Mouse (Mus musculus) CH12.LX (cell line): ENCODE data around the gene Nmnat2. TPM values are rescaled to one million over a fixed set of nuclear protein-coding genes. Genes with fewer than 3 reads are reported as not detected.

Experiments used
- DNase-seq: peaks from one replicate; pipeline ENCODE4 v3.0.0-alpha.2; 2013; ENCODE audit errors: extremely low read depth
- H3K27ac ChIP-seq: 2 replicates; pipeline ENCODE4 v1.5.1; 2012; ENCODE audit warnings: low read depth, mild to moderate bottlenecking, control low read depth, moderate library complexity; ENCODE audit not compliant: insufficient read depth
- H3K27me3 ChIP-seq: replicated peaks from 2 replicates; pipeline ENCODE3; 2012; ENCODE audit warnings: inconsistent platforms
- H3K36me3 ChIP-seq, 2 experiments: replicated peaks in 1 of 2; 2 replicates each; pipeline versions ENCODE3 to v1.6.1; 2012; ENCODE audit warnings: inconsistent platforms in 1 of 2, low read length in 1 of 2, mild to moderate bottlenecking in 1 of 2, mixed read lengths in 1 of 2, moderate library complexity in 1 of 2; ENCODE audit not compliant: control insufficient read depth in 1 of 2, insufficient read depth in 1 of 2
- H3K4me1 ChIP-seq, 2 experiments: 2 replicates each; pipeline ENCODE4 v1.6.1; 2012; ENCODE audit warnings: inconsistent platforms in 1 of 2, moderate library complexity in 1 of 2; ENCODE audit not compliant: insufficient read depth in 2 of 2, control insufficient read depth in 1 of 2
- H3K4me2 ChIP-seq: 2 replicates; pipeline ENCODE4 v1.6.1; 2012; ENCODE audit warnings: low read depth, mild to moderate bottlenecking, control low read depth; ENCODE audit not compliant: poor library complexity, insufficient read depth, severe bottlenecking
- H3K4me3 ChIP-seq, 3 experiments: fragments of 150-350 bp in 1 of 3; sonication (generic) in 1 of 3; replicated peaks in 1 of 3; 2 replicates each; pipeline versions ENCODE3 to v1.5.1; 2011 to 2012; ENCODE audit warnings: low read depth in 2 of 3, low read length in 2 of 3, mild to moderate bottlenecking in 2 of 3, moderate library complexity in 2 of 3, control low read depth in 1 of 3, improper control_type of control experiment in 1 of 3, inconsistent platforms in 1 of 3, mixed read lengths in 1 of 3; ENCODE audit not compliant: poor library complexity in 1 of 3
- H3K79me2 ChIP-seq: replicated peaks from 2 replicates; pipeline ENCODE4 v1.6.1; 2012; ENCODE audit warnings: mild to moderate bottlenecking, moderate library complexity; ENCODE audit not compliant: control insufficient read depth, poor library complexity, insufficient read depth, severe bottlenecking; ENCODE audit errors: extremely low read depth
- H3K9ac ChIP-seq: 2 replicates; pipeline ENCODE4 v1.6.1; 2012; ENCODE audit warnings: low read depth, mild to moderate bottlenecking, control low read depth, moderate library complexity; ENCODE audit not compliant: insufficient read depth
- H3K9me3 ChIP-seq: replicated peaks from 2 replicates; pipeline ENCODE3; 2012; ENCODE audit warnings: low read length, inconsistent platforms, mixed read lengths
- CHD2 ChIP-seq: IDR thresholded peaks from 2 replicates; pipeline ENCODE4 v1.6.1; 2011; ENCODE audit warnings: low read length, improper control_type of control experiment
- CTCF ChIP-seq, 2 experiments: IDR thresholded peaks in 1 of 2; conservative IDR thresholded peaks in 1 of 2; 2 replicates each; pipeline ENCODE4 v1.5.1; 2011 to 2012; ENCODE audit warnings: low read depth in 2 of 2, low read length in 2 of 2, improper control_type of control experiment in 1 of 2, inconsistent platforms in 1 of 2, mild to moderate bottlenecking in 1 of 2, moderate library complexity in 1 of 2
- E2F4 ChIP-seq: IDR thresholded peaks from 2 replicates; pipeline ENCODE4 v1.6.1; 2011; ENCODE audit warnings: low read depth, low read length, improper control_type of control experiment; ENCODE audit not compliant: insufficient replicate concordance
- ELF1 ChIP-seq: IDR thresholded peaks from 2 replicates; pipeline ENCODE4 v1.6.1; 2014; ENCODE audit warnings: low read depth, mild to moderate bottlenecking, inconsistent platforms, low read length, improper control_type of control experiment
- HCFC1 ChIP-seq: IDR thresholded peaks from 2 replicates; pipeline ENCODE4 v1.6.1; 2012; ENCODE audit warnings: low read depth, mild to moderate bottlenecking, inconsistent platforms, low read length, improper control_type of control experiment
- IRF4 ChIP-seq: IDR thresholded peaks from 2 replicates; pipeline ENCODE4 v1.6.1; 2014; ENCODE audit warnings: low read depth, mild to moderate bottlenecking, inconsistent platforms, low read length, improper control_type of control experiment
- MAFK ChIP-seq: IDR thresholded peaks from 2 replicates; pipeline ENCODE4 v1.6.1; 2011; ENCODE audit warnings: low read length, improper control_type of control experiment; ENCODE audit not compliant: insufficient replicate concordance
- MAX ChIP-seq: IDR thresholded peaks from 2 replicates; pipeline ENCODE4 v1.6.1; 2011; ENCODE audit warnings: low read length, improper control_type of control experiment
- MEF2A ChIP-seq: IDR thresholded peaks from 2 replicates; pipeline ENCODE4 v1.6.1; 2014; ENCODE audit warnings: low read depth, mild to moderate bottlenecking, inconsistent platforms, low read length, improper control_type of control experiment, borderline replicate concordance
- NELFE ChIP-seq: IDR thresholded peaks from 2 replicates; pipeline ENCODE4 v1.6.1; 2011; ENCODE audit warnings: low read depth, low read length, improper control_type of control experiment
- NRF1 ChIP-seq: IDR thresholded peaks from 2 replicates; pipeline ENCODE4 v1.6.1; 2014; ENCODE audit warnings: low read depth, mild to moderate bottlenecking, inconsistent platforms, low read length, improper control_type of control experiment, moderate library complexity
- RAD21 ChIP-seq: IDR thresholded peaks from 2 replicates; pipeline ENCODE4 v1.6.1; 2011; ENCODE audit warnings: low read depth, mild to moderate bottlenecking, low read length, improper control_type of control experiment, moderate library complexity
- RCOR1 ChIP-seq: conservative IDR thresholded peaks from 2 replicates; pipeline ENCODE4 v1.6.1; 2012; ENCODE audit warnings: low read depth, mild to moderate bottlenecking, inconsistent platforms, low read length, improper control_type of control experiment
- SIN3A ChIP-seq: IDR thresholded peaks from 2 replicates; pipeline ENCODE4 v1.6.1; 2012; ENCODE audit warnings: low read length, improper control_type of control experiment, inconsistent platforms
- SMC3 ChIP-seq: IDR thresholded peaks from 2 replicates; pipeline ENCODE4 v1.6.1; 2011; ENCODE audit warnings: low read depth, low read length, improper control_type of control experiment
- TCF12 ChIP-seq: IDR thresholded peaks from 2 replicates; pipeline ENCODE4 v1.6.1; 2014; ENCODE audit warnings: low read depth, mild to moderate bottlenecking, inconsistent platforms, low read length, improper control_type of control experiment
- USF2 ChIP-seq: conservative IDR thresholded peaks from 2 replicates; pipeline ENCODE4 v1.6.1; 2011; ENCODE audit warnings: low read depth, low read length, improper control_type of control experiment
- ZC3H11A ChIP-seq: IDR thresholded peaks from 2 replicates; pipeline ENCODE4 v1.6.1; 2012; ENCODE audit warnings: low read depth, mild to moderate bottlenecking, inconsistent platforms, low read length, improper control_type of control experiment
- ZMIZ1 ChIP-seq: IDR thresholded peaks from 2 replicates; pipeline ENCODE4 v1.6.1; 2012; ENCODE audit warnings: low read depth, mild to moderate bottlenecking, inconsistent platforms, low read length, improper control_type of control experiment
- ZNF384 ChIP-seq: IDR thresholded peaks from 2 replicates; pipeline ENCODE4 v1.6.1; 2012; ENCODE audit warnings: low read depth, low read length, improper control_type of control experiment, inconsistent platforms
- dilution Hi-C: fragments of 300-500 bp; cut with MboI; formaldehyde crosslinking; loops from 2 replicates; pipeline ENCODE4 v1.14.3; 2020; ENCODE audit warnings: low sequenced_read_pairs; ENCODE audit not compliant: extremely low pct_unique_long_range_greater_than_20kb, extremely low pct_ligation_motif_present
- in situ Hi-C: fragments of 300-500 bp; cut with MboI; formaldehyde crosslinking; loops from 3 replicates; pipeline ENCODE4 v1.14.3; 2019; ENCODE audit warnings: low sequenced_read_pairs, low pct_ligation_motif_present, low pct_unique_long_range_greater_than_20kb, mixed read lengths
- polyA plus RNA-seq: library from polyadenylated mRNA; unstranded; fragments of >175 nt; gene quantifications from 2 replicates; pipeline ENCODE4 v1.2.1, GENCODE M21; 2012; ENCODE audit warnings: low read depth; ENCODE audit not compliant: insufficient read length
- total RNA-seq, 2 experiments: library from RNA; depleted of rRNA; stranded (reverse); fragments of 300-350 nt in 1 of 2; fragments of >200 nt in 1 of 2; gene quantifications; 2 replicates each; pipeline ENCODE4 v1.2.3; 2012 to 2014

The Nmnat2 gene
- 0.04 TPM in 1 of 2 replicates, not detected in the other for total RNA-seq (2012; rRNA removed)
- 0.07 and 0.09 TPM in 2 replicates for total RNA-seq (2014; rRNA removed)
- polyA plus RNA-seq = 0.09 and 0.29 TPM in 2 replicates

GRCm38 (mm10) chr1:152954821-152955523, at the start of gene Nmnat2:
Gene Nmnat2 (plus strand): TSS chr1:152954993.
- Histone ChIP-seq H3K79me2 (no peaks in the 10 kb centered on the region), H3K4me3 (no peak within 1 kb of the TSS), H3K27ac (no peak within 1 kb of the TSS), H3K9me3 (no peaks in the 10 kb centered on the region), H3K9ac (no peak within 1 kb of the TSS), H3K36me3 (no peaks in the 10 kb centered on the region), H3K4me2 (no peak within 1 kb of the TSS), H3K4me1 (no peaks in the 10 kb centered on the region), H3K27me3 (no peaks in the 10 kb centered on the region)
- no peak for DNase-seq
- dilution Hi-C loops = no loop called here
- in situ Hi-C loops = no loop called here
- TF ChIP-seq NELFE = no peak
- no peak for TF ChIP-seq SIN3A
- no peak for TF ChIP-seq ZNF384
- no peak for TF ChIP-seq ELF1
- TF ChIP-seq CTCF (conservative IDR thresholded peaks at IDR 0.05 in 1 of 2, IDR thresholded peaks at IDR 0.05 in 1 of 2; ENCODE audit: low read depth in 2 of 2, low read length in 2 of 2) = no peak
- TF ChIP-seq CHD2 = no peak
- TF ChIP-seq ZC3H11A = no peak
- TF ChIP-seq USF2 = no peak
- TF ChIP-seq TCF12 = no peak
- no peak for TF ChIP-seq E2F4
- no peak for TF ChIP-seq IRF4
- no peak for TF ChIP-seq ZMIZ1
- TF ChIP-seq RCOR1 = no peak
- no peak for TF ChIP-seq MAFK
- TF ChIP-seq NRF1 = no peak
- TF ChIP-seq MEF2A = no peak
- TF ChIP-seq HCFC1 = no peak

DNA sequence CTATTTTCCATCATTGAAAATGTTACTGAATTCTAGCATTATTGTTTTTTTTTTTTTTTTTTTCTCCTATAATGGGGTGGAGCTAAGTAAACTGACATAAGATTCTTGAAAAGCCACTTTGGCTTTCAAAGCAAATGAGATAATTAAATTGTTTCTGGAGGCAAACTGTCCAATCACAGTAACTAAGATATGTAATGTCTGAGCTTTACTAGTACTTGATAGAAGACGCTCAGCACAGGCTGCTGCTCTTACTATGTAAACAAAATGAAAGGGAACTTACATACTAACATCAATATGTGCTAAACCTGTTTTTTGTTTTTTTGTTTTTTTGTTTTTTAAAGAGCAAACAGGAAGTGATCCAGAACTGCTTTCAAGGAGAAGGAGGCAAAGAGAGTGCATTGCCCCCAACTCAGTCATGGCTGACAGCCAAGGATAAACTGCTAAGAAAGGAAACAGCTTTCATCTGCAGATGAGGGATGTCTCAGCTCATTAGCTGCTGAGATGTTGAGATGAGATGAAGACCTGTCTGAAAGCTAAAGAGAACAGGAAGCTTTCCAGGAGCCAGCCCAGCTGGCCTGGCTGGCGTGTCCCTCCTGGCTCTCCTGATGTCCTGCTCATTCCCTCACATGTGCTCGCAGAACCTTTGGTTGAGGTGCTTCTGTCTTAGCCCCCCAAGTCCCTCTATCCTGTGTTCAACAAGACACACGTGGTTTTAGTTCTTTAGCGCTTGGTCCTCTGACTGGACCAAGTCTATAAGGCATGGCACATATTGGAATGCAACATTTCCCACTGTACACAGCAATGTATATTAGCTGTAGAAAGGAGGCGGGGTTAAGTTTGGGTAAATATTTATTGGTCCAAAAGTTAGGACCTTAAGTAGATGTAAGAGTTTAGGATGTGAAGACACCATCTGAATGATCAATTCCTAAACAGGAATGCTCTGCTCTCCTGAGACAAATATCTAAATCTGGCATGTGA, 41.0 kb upstream of the Nmnat2 start:
- no peaks in the 10 kb centered on the region for H3K36me3 ChIP-seq
- no peak overlapping the region for H3K4me3 ChIP-seq
- H3K79me2 ChIP-seq = no peaks in the 10 kb centered on the region
- peaks cover 7 to 11% of the 10 kb centered on the region in 2 experiments; a peak in 1 of 4 replicates for H3K4me1 ChIP-seq
- TF ChIP-seq CHD2 (no peak), IRF4 (no peak), SMC3 (no peak), RCOR1 (no peak), RAD21 (no peak), MAX (no peak), NELFE (no peak)
- no peak overlapping the region for H3K9ac ChIP-seq
- in situ Hi-C loops = loop anchor here (25.0 kb wide), 1 partner anchor 376 kb away; no protein-coding TSS in a partner anchor
- dilution Hi-C loops = no loop called here
- DNase-seq = no peak
- H3K9me3 ChIP-seq = no peaks in the 10 kb centered on the region
- no peak overlapping the region for H3K4me2 ChIP-seq
- H3K27ac ChIP-seq = no peak overlapping the region
- no peaks in the 10 kb centered on the region for H3K27me3 ChIP-seq
